Mouse (Mus musculus): Measurements from ENCODE around the gene Tbxas1. TPM values are rescaled to one million over a fixed set of nuclear protein-coding genes. Genes with fewer than 3 reads are reported as not detected.

The Tbxas1 gene
- total and polyA plus RNA-seq, 3 experiments, result not detected

DNA sequence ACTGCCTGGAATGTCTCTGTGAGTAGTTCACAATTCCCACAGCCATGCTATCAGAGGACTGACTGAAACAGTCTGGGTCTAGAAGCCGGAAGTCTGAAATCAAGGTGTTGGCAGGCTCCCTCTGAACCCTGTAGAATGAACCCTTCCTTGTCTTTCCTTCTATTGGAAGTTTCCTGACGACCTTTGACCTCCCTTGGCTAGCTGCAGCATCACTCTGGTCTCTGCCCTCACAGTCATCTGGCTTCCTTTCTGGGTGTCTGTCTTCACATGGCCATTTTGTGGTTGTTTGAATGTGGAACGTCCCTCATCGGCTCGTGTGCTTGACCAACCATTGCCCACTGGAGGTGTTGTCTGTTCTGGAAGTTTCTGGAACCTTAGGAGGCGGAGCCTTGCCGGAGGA is 69.6 kb downstream of the Tbxas1 start:
- TF ChIP-seq USF2 (conservative IDR thresholded peaks at IDR 0.05; ENCODE audit: low read depth, low read length) (no peak), MYC (IDR thresholded peaks at IDR 0.05; ENCODE audit: low read depth, low read length) (no peak), NELFE (IDR thresholded peaks at IDR 0.05; ENCODE audit: low read depth, low read length) (no peak), MAZ (IDR thresholded peaks at IDR 0.05; ENCODE audit: low read depth, low read length) (no peak), EP300 (IDR thresholded peaks at IDR 0.05; ENCODE audit: low read length) (no peak), KAT2A (IDR thresholded peaks at IDR 0.05; ENCODE audit: insufficient replicate concordance, low read length) (no peak), MEF2A (IDR thresholded peaks at IDR 0.05; ENCODE audit: borderline replicate concordance, low read depth, low read length) (no peak), E2F4 (IDR thresholded peaks at IDR 0.05; ENCODE audit: insufficient replicate concordance, low read depth, low read length) (no peak), ETS1 (conservative IDR thresholded peaks at IDR 0.05; ENCODE audit: low read depth, low read length) (no peak), JUND (conservative IDR thresholded peaks at IDR 0.05; ENCODE audit: low read depth, low read length) (no peak), ELF1 (IDR thresholded peaks at IDR 0.05; ENCODE audit: low read depth, low read length) (no peak), ZNF384 (IDR thresholded peaks at IDR 0.05; ENCODE audit: low read depth, low read length) (no peak), CHD1 (IDR thresholded peaks at IDR 0.05; ENCODE audit: low read depth, low read length) (no peak), POLR2AphosphoS2 (IDR thresholded peaks at IDR 0.05; ENCODE audit: low read depth, low read length) (no peak), USF1 (IDR thresholded peaks at IDR 0.05; ENCODE audit: low read depth, low read length) (no peak), SMC3 (IDR thresholded peaks at IDR 0.05; ENCODE audit: low read depth, low read length) (no peak)
- no peak for DNase-seq (ENCODE audit: extremely low read depth)
- in situ Hi-C loops (cut with MboI; ENCODE audit: low pct_ligation_motif_present, low pct_unique_long_range_greater_than_20kb, low sequenced_read_pairs) (no loop called here), dilution Hi-C loops (cut with MboI; ENCODE audit: extremely low pct_ligation_motif_present, extremely low pct_unique_long_range_greater_than_20kb, low sequenced_read_pairs) (no loop called here)
- Histone ChIP-seq H3K79me2 (replicated peaks; ENCODE audit: control insufficient read depth, extremely low read depth, insufficient read depth, poor library complexity, severe bottlenecking) (no peaks in the 10 kb centered on the region), H3K4me1 (ENCODE audit: control insufficient read depth in 1 of 2, insufficient read depth in 2 of 2) (no peaks in the 10 kb centered on the region; a peak in 1 of 4 replicates), H3K9ac (ENCODE audit: insufficient read depth, low read depth) (no peak overlapping the region), H3K4me3 (replicated peaks in 1 of 3; ENCODE audit: low read depth in 2 of 3, low read length in 2 of 3, poor library complexity in 1 of 3) (no peak overlapping the region), H3K9me3 (replicated peaks; ENCODE audit: low read length) (peaks cover 7% of the 10 kb centered on the region), H3K36me3 (replicated peaks in 1 of 2; ENCODE audit: control insufficient read depth in 1 of 2, insufficient read depth in 1 of 2, low read length in 1 of 2) (no peaks in the 10 kb centered on the region), H3K4me2 (ENCODE audit: insufficient read depth, low read depth, poor library complexity, severe bottlenecking) (no peak overlapping the region), H3K27me3 (replicated peaks) (no peaks in the 10 kb centered on the region), H3K27ac (ENCODE audit: insufficient read depth, low read depth) (no peak overlapping the region)

DNA sequence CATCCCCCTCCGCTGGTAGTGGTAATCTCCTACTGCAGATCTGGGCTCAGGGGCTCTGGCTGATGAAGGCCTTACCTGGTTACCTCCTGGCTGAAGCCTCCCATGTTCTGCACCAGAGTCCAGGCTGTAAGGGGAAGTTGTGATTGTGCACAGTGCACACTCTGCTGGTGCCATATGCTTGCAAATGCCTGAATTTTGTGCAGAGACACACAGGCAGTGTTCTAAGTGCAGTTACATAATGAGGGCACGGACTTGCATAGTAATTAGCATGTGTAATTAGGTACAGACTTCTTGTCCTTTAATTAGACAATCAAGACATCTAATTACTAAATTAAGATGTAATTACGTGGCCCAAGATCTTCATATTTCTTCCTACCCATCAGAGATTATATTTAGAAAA is 70.5 kb downstream of the Tbxas1 start:
- no peak for DNase-seq (ENCODE audit: extremely low read depth)
- H3K9ac ChIP-seq (ENCODE audit: insufficient read depth, low read depth), result no peak overlapping the region
- peaks cover 7% of the 10 kb centered on the region for H3K9me3 ChIP-seq (replicated peaks; ENCODE audit: low read length)
- dilution Hi-C loops (cut with MboI; ENCODE audit: extremely low pct_ligation_motif_present, extremely low pct_unique_long_range_greater_than_20kb, low sequenced_read_pairs), result no loop called here
- H3K4me3 ChIP-seq (replicated peaks in 1 of 3; ENCODE audit: low read depth in 2 of 3, low read length in 2 of 3, poor library complexity in 1 of 3), result no peak overlapping the region
- no peak for TF ChIP-seq HCFC1 (IDR thresholded peaks at IDR 0.05; ENCODE audit: low read depth, low read length)
- no peaks in the 10 kb centered on the region for H3K36me3 ChIP-seq (replicated peaks in 1 of 2; ENCODE audit: control insufficient read depth in 1 of 2, insufficient read depth in 1 of 2, low read length in 1 of 2)
- H3K27me3 ChIP-seq (replicated peaks), result no peaks in the 10 kb centered on the region
- H3K27ac ChIP-seq (ENCODE audit: insufficient read depth, low read depth), result no peak overlapping the region
- no peaks in the 10 kb centered on the region; a peak in 1 of 4 replicates for H3K4me1 ChIP-seq (ENCODE audit: control insufficient read depth in 1 of 2, insufficient read depth in 2 of 2)
- H3K4me2 ChIP-seq (ENCODE audit: insufficient read depth, low read depth, poor library complexity, severe bottlenecking), result no peak overlapping the region
- in situ Hi-C loops (cut with MboI; ENCODE audit: low pct_ligation_motif_present, low pct_unique_long_range_greater_than_20kb, low sequenced_read_pairs), result no loop called here
- no peaks in the 10 kb centered on the region for H3K79me2 ChIP-seq (replicated peaks; ENCODE audit: control insufficient read depth, extremely low read depth, insufficient read depth, poor library complexity, severe bottlenecking)

Measured in CH12.LX (cell line).